Mouse (Mus musculus) stomach, embryonic 15.5 days (tissue): ENCODE measurements around the gene Rnf215. TPM values are rescaled to one million over a fixed set of nuclear protein-coding genes. Genes with fewer than 3 reads are reported as not detected.
"Not testable (repeated sequence)": the region's sequence is repeated elsewhere in the genome, so short reads cannot be mapped to it uniquely, and the experiment has no call there.

Experiments used
- ATAC-seq: fragments of 200-750 bp; cut with Nextera tagmentation; 2 replicates; pipeline ENCODE4 v1.8.0; 2017; ENCODE audit warnings: low read depth, moderate number of reproducible peaks, moderate TSS enrichment; ENCODE audit not compliant: insufficient read depth, low FRiP score
- H3K27ac ChIP-seq: fragments of 300-500 bp; sonication (generic); 2 replicates; pipeline ENCODE4 v1.5.1; 2015; ENCODE audit warnings: mild to moderate bottlenecking, inconsistent platforms
- H3K27me3 ChIP-seq: fragments of 300-500 bp; sonication (generic); replicated peaks from 2 replicates; pipeline ENCODE4 v1.6.1; 2015; ENCODE audit warnings: inconsistent platforms
- H3K36me3 ChIP-seq: fragments of 300-500 bp; sonication (generic); 2 replicates; pipeline ENCODE4 v1.6.1; 2015; ENCODE audit warnings: inconsistent platforms
- H3K4me1 ChIP-seq: fragments of 300-500 bp; sonication (generic); 2 replicates; pipeline ENCODE4 v1.6.1; 2015; ENCODE audit warnings: inconsistent platforms
- H3K4me2 ChIP-seq: fragments of 300-500 bp; sonication (generic); 2 replicates; pipeline ENCODE4 v1.6.1; 2015; ENCODE audit warnings: mild to moderate bottlenecking, inconsistent platforms
- H3K4me3 ChIP-seq: fragments of 300-500 bp; sonication (generic); replicated peaks from 2 replicates; pipeline ENCODE4 v1.5.1; 2015; ENCODE audit warnings: inconsistent platforms
- H3K9ac ChIP-seq: fragments of 300-500 bp; sonication (generic); 2 replicates; pipeline ENCODE4 v1.6.1; 2015; ENCODE audit warnings: inconsistent platforms
- H3K9me3 ChIP-seq: fragments of 300-500 bp; sonication (generic); 2 replicates; pipeline ENCODE4 v1.6.1; 2016; ENCODE audit warnings: inconsistent platforms
- WGBS: fragments of 180-500 bp; shearing (Covaris S2); methylation state at CpG from one replicate; pipeline ENCODE4 v1.1.7; 2015; 5-methylcytosine and 5-hydroxymethylcytosine counted together
- polyA plus RNA-seq: library from polyadenylated mRNA; unstranded; fragments of >200 nt; fragmentation: Nextera tagmentation; extraction: Ambion mirVana; gene quantifications from 2 replicates; pipeline ENCODE4 v1.2.1, GENCODE M21; 2015

Rnf215 gene
- polyA plus RNA-seq, 1 experiment from 2014 or later, result 25.1 TPM

DNA sequence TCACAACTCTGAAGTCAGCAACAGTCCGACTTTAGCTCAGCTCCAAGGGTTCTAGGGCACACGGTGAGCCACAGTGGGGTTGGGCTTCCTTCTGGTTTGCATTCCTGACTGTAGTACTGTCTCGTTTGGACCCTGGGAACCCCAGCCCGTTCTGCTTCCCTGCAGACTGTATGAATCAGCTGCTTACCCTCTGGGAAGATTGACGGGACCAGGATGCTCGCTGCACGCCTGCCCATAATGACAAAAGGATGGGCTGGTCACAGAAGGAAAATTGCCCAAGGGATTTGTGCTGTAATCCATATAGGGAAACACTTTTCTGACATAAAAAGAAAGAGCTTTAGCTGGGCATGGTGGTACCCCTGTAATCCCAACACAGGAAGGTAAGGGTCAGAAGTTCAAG lies 36.2 kb upstream of the Rnf215 start:
- no peak overlapping the region for H3K9ac ChIP-seq
- WGBS, result 61% methylated on average over 7 of the region's 7 CpGs
- no peaks in the 10 kb centered on the region for H3K27me3 ChIP-seq
- H3K4me3 ChIP-seq, result no peak overlapping the region
- no peaks in the 10 kb centered on the region for H3K36me3 ChIP-seq
- H3K9me3 ChIP-seq, result no peaks in the 10 kb centered on the region
- H3K4me2 ChIP-seq, result no peak overlapping the region
- ATAC-seq, result no peak
- H3K4me1 ChIP-seq, result peaks cover 15% of the 10 kb centered on the region
- H3K27ac ChIP-seq, result no peak overlapping the region

DNA sequence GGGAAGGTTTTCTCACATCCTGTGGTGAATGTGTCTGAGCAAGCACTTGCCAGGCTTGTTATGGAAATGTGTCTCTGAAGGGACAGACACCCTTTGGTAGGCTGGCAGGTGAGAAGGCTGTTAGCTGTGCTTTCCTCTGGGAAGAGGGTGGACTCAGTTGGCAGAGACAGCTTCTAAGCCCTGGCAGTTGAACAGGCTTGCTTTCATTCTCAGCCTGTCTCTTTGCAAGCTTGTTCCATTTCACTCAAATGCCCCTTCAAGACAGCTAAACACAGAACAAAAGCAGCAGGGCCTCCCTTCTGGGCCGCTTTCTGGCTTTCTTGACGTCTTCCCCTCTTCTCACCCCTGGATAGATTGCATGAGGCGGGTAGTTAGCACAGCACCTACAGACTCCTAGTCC lies 35.6 kb upstream of the Rnf215 start:
- Histone ChIP-seq H3K9me3 (no peaks in the 10 kb centered on the region), H3K9ac (no peak overlapping the region), H3K27ac (no peak overlapping the region), H3K4me3 (no peak overlapping the region), H3K4me2 (no peak overlapping the region), H3K27me3 (no peaks in the 10 kb centered on the region), H3K36me3 (no peaks in the 10 kb centered on the region), H3K4me1 (peaks cover 11% of the 10 kb centered on the region)
- 64% methylated on average over 3 of the region's 3 CpGs for WGBS
- no peak for ATAC-seq

DNA sequence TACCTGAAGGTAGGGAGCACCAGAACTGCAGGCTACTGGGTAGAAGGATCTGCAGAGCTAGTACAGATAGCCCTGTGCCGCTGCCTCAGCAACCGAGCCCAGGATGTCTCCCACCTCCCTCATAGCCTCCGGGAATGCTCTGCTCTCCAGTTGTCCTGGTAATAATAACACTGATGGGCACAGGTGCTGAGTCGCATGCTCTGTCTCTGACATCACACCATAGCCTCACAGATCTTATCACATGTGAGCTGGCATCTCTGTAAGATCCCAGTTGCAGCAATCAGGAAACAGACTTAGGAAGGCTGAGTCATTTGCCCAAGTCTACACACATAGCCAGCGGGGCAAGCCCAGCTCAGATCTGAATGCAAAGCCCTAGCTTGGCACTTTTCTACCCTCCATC lies 33.2 kb upstream of the Rnf215 start:
- WGBS, result 79% methylated on average over 5 of the region's 5 CpGs
- ATAC-seq, result no peak
- H3K4me2 ChIP-seq, result no peak overlapping the region

DNA sequence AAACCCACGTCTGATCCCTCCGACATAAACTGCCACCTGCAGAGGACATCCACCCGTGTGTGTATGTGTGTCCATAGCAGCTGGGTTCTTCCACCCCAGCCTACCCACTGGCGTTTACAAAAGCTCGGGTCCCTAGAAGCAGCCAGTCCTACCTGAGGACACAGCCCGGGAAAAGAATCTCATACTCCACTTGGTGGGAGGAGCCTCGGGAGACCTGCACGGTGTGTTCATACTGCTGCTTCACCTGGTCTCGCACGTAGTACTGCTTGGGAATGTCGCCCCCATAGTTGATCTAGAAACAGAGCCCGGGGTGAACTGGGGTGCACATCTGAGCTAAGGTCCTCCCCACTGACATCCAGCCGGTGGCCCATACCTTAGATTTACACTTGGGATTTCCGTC lies 31.5 kb upstream of the Rnf215 start:
- Histone ChIP-seq H3K4me1 (no peaks in the 10 kb centered on the region), H3K9me3 (no peaks in the 10 kb centered on the region), H3K9ac (no peak overlapping the region), H3K36me3 (no peaks in the 10 kb centered on the region), H3K4me3 (no peak overlapping the region), H3K4me2 (no peak overlapping the region), H3K27me3 (no peaks in the 10 kb centered on the region), H3K27ac (no peak overlapping the region)
- WGBS, result 76% methylated on average over 14 of the region's 14 CpGs
- ATAC-seq, result no peak

More for the DNA sequence above, 33.2 kb upstream of the Rnf215 start:
- 0 out of 2 replicates have a peak, but pooled peaks cover 5% of the 10 kb centered on the region for H3K4me1 ChIP-seq
- no peak overlapping the region for H3K4me3 ChIP-seq
- no peaks in the 10 kb centered on the region for H3K9me3 ChIP-seq
- H3K9ac ChIP-seq, result no peak overlapping the region
- no peak overlapping the region for H3K27ac ChIP-seq
- no peaks in the 10 kb centered on the region for H3K27me3 ChIP-seq
- no peaks in the 10 kb centered on the region for H3K36me3 ChIP-seq

GRCm38 (mm10) chr11:4104989-4105388 lies 30.0 kb upstream of the Rnf215 start:
- no peak for ATAC-seq
- Histone ChIP-seq H3K4me2 (no peak overlapping the region), H3K9ac (no peak overlapping the region), H3K4me1 (no peaks in the 10 kb centered on the region), H3K27ac (no peak overlapping the region), H3K27me3 (no peaks in the 10 kb centered on the region), H3K4me3 (no peak overlapping the region), H3K9me3 (no peaks in the 10 kb centered on the region), H3K36me3 (no peaks in the 10 kb centered on the region)
- WGBS, result 81% methylated on average over 5 of the region's 5 CpGs

DNA sequence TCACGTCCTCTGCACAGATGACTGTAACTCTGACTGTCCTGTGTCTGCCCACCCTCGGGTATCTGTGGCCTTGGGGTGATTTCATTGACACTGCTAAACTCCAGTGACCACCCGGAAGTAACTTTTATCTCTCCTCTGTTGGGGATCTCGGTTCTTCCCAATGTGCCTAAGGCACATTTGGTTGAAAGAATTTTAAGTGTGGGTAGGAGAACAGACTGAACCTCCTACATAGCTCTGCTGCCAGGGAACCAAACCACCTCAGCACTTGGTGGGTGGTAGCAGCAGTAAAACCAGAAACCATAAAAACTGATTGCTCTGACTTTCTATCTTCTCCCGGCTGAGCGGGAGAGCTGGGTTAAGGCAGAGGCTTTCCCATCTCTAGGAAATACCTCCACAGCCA lies 29.6 kb upstream of the Rnf215 start:
- Histone ChIP-seq H3K27me3 (no peaks in the 10 kb centered on the region), H3K36me3 (no peaks in the 10 kb centered on the region), H3K4me3 (no peak overlapping the region), H3K4me2 (no peak overlapping the region), H3K27ac (no peak overlapping the region), H3K9me3 (no peaks in the 10 kb centered on the region), H3K9ac (no peak overlapping the region), H3K4me1 (no peaks in the 10 kb centered on the region)
- 67% methylated on average over 6 of the region's 6 CpGs for WGBS
- no peak for ATAC-seq

DNA sequence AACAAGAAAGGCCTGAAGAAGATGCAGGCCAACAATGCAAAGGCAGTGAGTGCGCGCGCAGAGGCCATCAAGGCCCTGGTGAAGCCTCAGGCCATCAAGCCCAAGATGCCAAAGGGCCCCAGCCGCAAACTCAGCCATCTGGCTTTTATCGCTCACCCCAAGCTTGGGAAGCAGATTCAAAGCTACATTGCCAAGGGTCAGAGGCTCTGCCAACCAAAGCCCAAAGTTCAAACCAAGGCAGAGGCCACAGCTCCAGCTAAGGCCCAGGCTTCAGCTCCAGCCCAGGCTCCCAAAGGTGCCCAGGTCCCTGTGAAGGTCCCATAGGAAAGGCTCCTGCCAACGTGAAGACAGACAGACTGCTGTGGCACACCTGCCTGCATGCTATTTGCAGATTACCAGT lies 27.1 kb upstream of the Rnf215 start:
- H3K4me2 ChIP-seq, H3K27me3 ChIP-seq, H3K4me3 ChIP-seq, H3K4me1 ChIP-seq, H3K27ac ChIP-seq, ATAC-seq, H3K36me3 ChIP-seq, H3K9me3 ChIP-seq, H3K9ac ChIP-seq: not testable (repeated sequence)
- WGBS, result 88% methylated on average over 6 of the region's 6 CpGs

DNA sequence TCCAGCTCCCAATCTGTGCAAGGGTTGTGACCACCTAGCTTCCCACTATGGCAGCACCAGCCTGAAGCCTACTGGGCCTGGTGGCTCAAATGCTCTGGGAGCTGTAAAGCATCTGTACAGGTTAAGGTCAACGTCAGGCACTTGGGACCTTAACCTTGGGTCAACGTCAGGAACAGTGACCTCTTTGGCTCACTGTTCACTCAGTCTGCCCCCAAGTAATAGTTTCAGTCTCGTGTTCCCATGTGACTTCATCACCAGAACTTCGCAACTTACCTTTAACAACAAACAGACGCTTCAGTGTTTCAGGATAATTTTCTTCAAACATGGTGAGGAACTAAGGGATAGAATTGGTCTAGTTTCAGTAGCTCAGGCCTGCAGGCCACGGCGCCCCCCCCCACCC lies 26.3 kb upstream of the Rnf215 start:
- Histone ChIP-seq H3K9me3 (no peaks in the 10 kb centered on the region), H3K27ac (no peak overlapping the region), H3K36me3 (no peaks in the 10 kb centered on the region), H3K4me2 (no peak overlapping the region), H3K27me3 (no peaks in the 10 kb centered on the region), H3K4me3 (no peak overlapping the region), H3K9ac (no peak overlapping the region), H3K4me1 (no peaks in the 10 kb centered on the region)
- WGBS, result 81% methylated on average over 7 of the region's 7 CpGs
- ATAC-seq, result no peak

DNA sequence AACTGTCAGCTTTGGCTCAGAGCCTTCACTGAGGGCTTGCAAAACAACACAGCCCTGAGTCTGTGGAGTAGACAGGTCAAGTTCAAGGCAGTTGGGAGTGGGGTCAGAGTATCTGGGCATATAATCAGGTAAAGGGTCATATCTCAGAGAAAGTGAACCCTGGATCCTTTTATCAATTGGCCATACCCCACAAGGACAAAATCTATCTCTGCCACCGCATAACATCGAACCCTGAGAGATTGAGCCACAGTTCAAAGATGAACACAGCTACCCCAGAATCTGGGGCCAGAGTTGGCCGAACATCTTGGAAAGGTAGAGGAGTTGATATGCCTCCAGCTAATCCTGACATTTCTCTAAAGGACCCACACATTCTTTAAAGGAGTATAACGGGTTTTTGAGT lies 23.0 kb upstream of the Rnf215 start:
- Histone ChIP-seq H3K4me3 (no peak overlapping the region), H3K9ac (no peak overlapping the region), H3K27ac (no peak overlapping the region), H3K36me3 (no peaks in the 10 kb centered on the region), H3K9me3 (no peaks in the 10 kb centered on the region), H3K4me1 (no peaks in the 10 kb centered on the region), H3K4me2 (no peak overlapping the region), H3K27me3 (no peaks in the 10 kb centered on the region)
- no peak for ATAC-seq
- 80% methylated on average over 4 of the region's 4 CpGs for WGBS

DNA sequence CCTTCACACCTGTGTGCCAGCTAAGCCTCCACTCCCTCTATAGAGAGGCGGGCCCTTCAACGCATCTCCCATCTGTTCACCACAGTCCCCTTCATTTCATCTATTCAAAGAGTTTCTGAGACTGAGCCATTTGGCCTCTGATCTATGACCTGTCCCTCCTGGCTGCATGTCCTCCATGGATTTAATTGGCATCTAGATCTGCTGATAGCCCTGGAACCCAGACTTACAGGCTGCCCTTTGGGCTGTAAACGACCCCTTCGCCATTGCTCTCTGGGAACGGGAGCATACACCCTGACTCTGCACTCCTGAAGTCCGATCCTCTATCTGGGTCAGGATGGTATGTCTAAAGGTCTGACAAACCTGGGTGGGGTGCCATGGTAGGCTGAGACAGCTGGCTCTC lies 22.1 kb upstream of the Rnf215 start:
- peaks cover 3% of the 10 kb centered on the region for H3K4me1 ChIP-seq
- no peaks in the 10 kb centered on the region for H3K36me3 ChIP-seq
- H3K4me2 ChIP-seq, result no peak overlapping the region
- no peaks in the 10 kb centered on the region for H3K9me3 ChIP-seq
- no peak for ATAC-seq
- H3K9ac ChIP-seq, result no peak overlapping the region
- H3K4me3 ChIP-seq, result no peak overlapping the region
- H3K27ac ChIP-seq, result no peak overlapping the region
- 0 out of 2 replicates have a peak, but pooled peaks cover 3% of the 10 kb centered on the region for H3K27me3 ChIP-seq
- WGBS, result 77% methylated on average over 6 of the region's 6 CpGs

GRCm38 (mm10) chr11:4113496-4113895 lies 21.5 kb upstream of the Rnf215 start:
- H3K27ac ChIP-seq, result no peak overlapping the region
- H3K9ac ChIP-seq, result no peak overlapping the region
- no peak overlapping the region for H3K4me3 ChIP-seq
- ATAC-seq, result no peak
- H3K27me3 ChIP-seq, result peaks cover 9% of the 10 kb centered on the region; the same call in 1 of the 2 replicates
- peaks cover 9% of the 10 kb centered on the region for H3K4me1 ChIP-seq
- H3K4me2 ChIP-seq, result no peak overlapping the region
- H3K36me3 ChIP-seq, result no peaks in the 10 kb centered on the region
- WGBS, result 79% methylated on average over 4 of the region's 4 CpGs
- no peaks in the 10 kb centered on the region for H3K9me3 ChIP-seq

DNA sequence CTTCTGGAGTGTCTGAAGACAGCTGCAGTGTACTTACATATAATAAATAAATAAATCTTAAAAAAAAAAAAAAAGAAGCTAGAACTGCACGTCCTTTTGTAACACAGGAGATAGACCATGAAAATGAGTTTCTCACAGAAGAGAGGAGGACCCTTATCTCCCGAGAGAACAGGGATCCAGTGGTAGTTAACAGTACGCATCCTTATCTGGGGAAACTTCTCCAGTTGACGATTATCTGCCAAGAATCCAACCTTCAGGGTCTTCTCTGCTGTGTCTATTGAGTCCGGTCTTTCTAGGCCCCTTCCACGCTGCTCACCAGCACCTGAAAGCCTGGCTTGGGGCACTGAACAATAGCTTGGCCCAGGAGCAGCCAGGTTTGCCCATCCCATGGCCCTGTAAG lies 21.0 kb upstream of the Rnf215 start:
- Histone ChIP-seq H3K4me1 (peaks cover 13% of the 10 kb centered on the region), H3K36me3 (no peaks in the 10 kb centered on the region), H3K27me3 (peaks cover 9% of the 10 kb centered on the region; the same call in 1 of the 2 replicates), H3K4me2 (no peak overlapping the region), H3K4me3 (no peak overlapping the region), H3K27ac (no peak overlapping the region), H3K9me3 (no peaks in the 10 kb centered on the region), H3K9ac (no peak overlapping the region)
- ATAC-seq, result no peak
- WGBS, result 75% methylated on average over 6 of the region's 6 CpGs

GRCm38 (mm10) chr11:4114541-4114940 lies 20.5 kb upstream of the Rnf215 start:
- not testable (repeated sequence) for ATAC-seq, H3K9ac ChIP-seq, H3K4me2 ChIP-seq, H3K27ac ChIP-seq, H3K9me3 ChIP-seq, H3K36me3 ChIP-seq, H3K27me3 ChIP-seq, H3K4me3 ChIP-seq
- WGBS, result 72% methylated on average over 6 of the region's 6 CpGs
- peaks cover 14% of the 10 kb centered on the region for H3K4me1 ChIP-seq
